Mouse (Mus musculus) stomach, postnatal 0 days (tissue): ENCODE measurements around the gene Dnajc2. TPM values are rescaled to one million over a fixed set of nuclear protein-coding genes. Genes with fewer than 3 reads are reported as not detected.

ENCODE experiments used
- ATAC-seq: fragments of 200-750 bp; cut with Nextera tagmentation; 2 replicates; pipeline ENCODE4 v1.8.0; 2017; ENCODE audit not compliant: low FRiP score, low TSS enrichment
- DNase-seq: peaks from one replicate; pipeline ENCODE4 v3.0.0-alpha.2; 2016; ENCODE audit warnings: low spot score
- H3K27ac ChIP-seq: fragments of 300-500 bp; sonication (generic); replicated peaks from 2 replicates; pipeline ENCODE4 v1.5.1; 2014; ENCODE audit warnings: mild to moderate bottlenecking, control low read depth
- H3K27me3 ChIP-seq: fragments of 300-500 bp; sonication (generic); 2 replicates; pipeline ENCODE4 v1.6.1; 2014; ENCODE audit warnings: low read length; ENCODE audit not compliant: control insufficient read depth, insufficient read depth
- H3K36me3 ChIP-seq: fragments of 300-500 bp; sonication (generic); 2 replicates; pipeline ENCODE4 v1.6.1; 2014; ENCODE audit warnings: low read length, mixed read lengths; ENCODE audit not compliant: control insufficient read depth, insufficient read depth
- H3K4me1 ChIP-seq: fragments of 300-500 bp; sonication (generic); replicated peaks from 2 replicates; pipeline ENCODE4 v1.6.1; 2014; ENCODE audit warnings: antibody characterized with exemption; ENCODE audit not compliant: control insufficient read depth, insufficient read depth
- H3K4me2 ChIP-seq: fragments of 300-500 bp; sonication (generic); replicated peaks from 2 replicates; pipeline ENCODE4 v1.6.1; 2014; ENCODE audit warnings: low read depth, mild to moderate bottlenecking, control low read depth, moderate library complexity
- H3K4me3 ChIP-seq: fragments of 300-500 bp; sonication (generic); 2 replicates; pipeline ENCODE4 v1.5.1; 2014; ENCODE audit warnings: low read depth, low read length, control low read depth
- H3K9ac ChIP-seq: fragments of 300-500 bp; sonication (generic); 2 replicates; pipeline ENCODE4 v1.6.1; 2014; ENCODE audit warnings: mild to moderate bottlenecking, low read length, control low read depth, mixed read lengths
- H3K9me3 ChIP-seq: fragments of 300-500 bp; sonication (generic); 2 replicates; pipeline ENCODE4 v1.6.1; 2016; ENCODE audit warnings: low read length; ENCODE audit not compliant: control insufficient read depth
- CTCF ChIP-seq: IDR thresholded peaks from 2 replicates; pipeline ENCODE4 v1.5.1; 2016; ENCODE audit warnings: antibody characterized with exemption, low read depth, mild to moderate bottlenecking, moderate library complexity
- EP300 ChIP-seq: optimal IDR thresholded peaks from 2 replicates; pipeline ENCODE3; 2016; ENCODE audit warnings: antibody characterized with exemption
- WGBS: fragments of 180-500 bp; shearing (Covaris S2); extraction: QIAGEN DNeasy Blood & Tissue Kit; methylation state at CpG from one replicate; pipeline ENCODE4 v1.1.7; 2014; 5-methylcytosine and 5-hydroxymethylcytosine counted together
- polyA plus RNA-seq: library from polyadenylated mRNA; unstranded; fragments of >200 nt; fragmentation: Nextera tagmentation; extraction: Ambion mirVana; gene quantifications from 2 replicates; pipeline ENCODE4 v1.2.1, GENCODE M21; 2015

Gene Dnajc2
- polyA plus RNA-seq, 1 experiment from 2014 or later: 43.6 TPM

- ATAC-seq (no peak), DNase-seq (no peak)
- TF ChIP-seq CTCF (no peak), EP300 (no peak)
- H3K27ac ChIP-seq: no peak overlapping the region
- H3K4me2 ChIP-seq: no peak overlapping the region
- WGBS: 70% methylated on average over 10 of the region's 10 CpGs
- H3K9me3 ChIP-seq: no peaks in the 10 kb centered on the region
- no peak overlapping the region for H3K4me3 ChIP-seq
- H3K9ac ChIP-seq: no peak overlapping the region
- no peaks in the 10 kb centered on the region for H3K36me3 ChIP-seq
- no peaks in the 10 kb centered on the region for H3K27me3 ChIP-seq
- H3K4me1 ChIP-seq: no peaks in the 10 kb centered on the region
These were observed 25.9 kb upstream of the Dnajc2 start for GRCm38 (mm10) chr5:21810924-21811323.

- Histone ChIP-seq H3K4me1 (no peaks in the 10 kb centered on the region), H3K9me3 (no peaks in the 10 kb centered on the region), H3K4me3 (no peak overlapping the region), H3K9ac (no peak overlapping the region), H3K27ac (no peak overlapping the region), H3K36me3 (peaks cover 14% of the 10 kb centered on the region; the same call in 1 of the 2 replicates), H3K27me3 (no peaks in the 10 kb centered on the region), H3K4me2 (no peak overlapping the region)
- no peak for TF ChIP-seq CTCF
- TF ChIP-seq EP300: no peak
- DNase-seq: no peak
- no peak for ATAC-seq
- 78% methylated on average over 4 of the region's 4 CpGs for WGBS
These were observed 19.8 kb upstream of the Dnajc2 start for GRCm38 (mm10) chr5:21804837-21805236.

GRCm38 (mm10) chr5:21803691-21804188 is 18.7 kb upstream of the Dnajc2 start:
- H3K27ac ChIP-seq: no peak overlapping the region
- ATAC-seq: no peak
- no peak for DNase-seq
- 95% methylated on average over 12 of the region's 12 CpGs for WGBS
- TF ChIP-seq EP300 (no peak), CTCF (no peak)
- H3K9me3 ChIP-seq: no peaks in the 10 kb centered on the region
- peaks cover 19% of the 10 kb centered on the region for H3K36me3 ChIP-seq
- H3K27me3 ChIP-seq: no peaks in the 10 kb centered on the region
- no peaks in the 10 kb centered on the region for H3K4me1 ChIP-seq
- H3K4me3 ChIP-seq: no peak overlapping the region
- H3K9ac ChIP-seq: no peak overlapping the region
- H3K4me2 ChIP-seq: no peak overlapping the region

GRCm38 (mm10) chr5:21802907-21803306 is 17.9 kb upstream of the Dnajc2 start:
- no peak for ATAC-seq
- TF ChIP-seq EP300 (no peak), CTCF (no peak)
- WGBS: 89% methylated on average over 9 of the region's 9 CpGs
- no peak overlapping the region for H3K27ac ChIP-seq
- H3K9me3 ChIP-seq: no peaks in the 10 kb centered on the region
- no peaks in the 10 kb centered on the region for H3K27me3 ChIP-seq
- no peaks in the 10 kb centered on the region for H3K4me1 ChIP-seq
- H3K9ac ChIP-seq: no peak overlapping the region
- H3K4me3 ChIP-seq: no peak overlapping the region
- H3K4me2 ChIP-seq: no peak overlapping the region
- peaks cover 19% of the 10 kb centered on the region for H3K36me3 ChIP-seq
- no peak for DNase-seq

GRCm38 (mm10) chr5:21792166-21792565 is 7.1 kb upstream of the Dnajc2 start:
- no peak for DNase-seq
- H3K4me1 ChIP-seq: no peaks in the 10 kb centered on the region
- H3K4me2 ChIP-seq: no peak overlapping the region
- ATAC-seq: no peak
- no peaks in the 10 kb centered on the region for H3K9me3 ChIP-seq
- H3K36me3 ChIP-seq: peaks cover 8% of the 10 kb centered on the region
- no peak overlapping the region for H3K27ac ChIP-seq
- TF ChIP-seq EP300 (no peak), CTCF (no peak)
- H3K27me3 ChIP-seq: no peaks in the 10 kb centered on the region
- no peak overlapping the region for H3K4me3 ChIP-seq
- no peak overlapping the region for H3K9ac ChIP-seq

GRCm38 (mm10) chr5:21789061-21789460 is 4.0 kb upstream of the Dnajc2 start:
- Histone ChIP-seq H3K9ac (no peak overlapping the region), H3K4me3 (no peak overlapping the region), H3K4me1 (no peaks in the 10 kb centered on the region), H3K36me3 (peaks cover 3% of the 10 kb centered on the region; the same call in 1 of the 2 replicates), H3K27ac (no peak overlapping the region), H3K4me2 (no peak overlapping the region), H3K9me3 (no peaks in the 10 kb centered on the region), H3K27me3 (no peaks in the 10 kb centered on the region)
- ATAC-seq (no peak), DNase-seq (no peak)
- WGBS: 77% methylated on average over 5 of the region's 5 CpGs
- TF ChIP-seq CTCF: no peak
